Mouse (Mus musculus): Measurements from ENCODE around the gene Klk14.
"Not testable (repeated sequence)": the region's sequence is repeated elsewhere in the genome, so short reads cannot be mapped to it uniquely, and the experiment has no call there.

Gene Klk14

DNA sequence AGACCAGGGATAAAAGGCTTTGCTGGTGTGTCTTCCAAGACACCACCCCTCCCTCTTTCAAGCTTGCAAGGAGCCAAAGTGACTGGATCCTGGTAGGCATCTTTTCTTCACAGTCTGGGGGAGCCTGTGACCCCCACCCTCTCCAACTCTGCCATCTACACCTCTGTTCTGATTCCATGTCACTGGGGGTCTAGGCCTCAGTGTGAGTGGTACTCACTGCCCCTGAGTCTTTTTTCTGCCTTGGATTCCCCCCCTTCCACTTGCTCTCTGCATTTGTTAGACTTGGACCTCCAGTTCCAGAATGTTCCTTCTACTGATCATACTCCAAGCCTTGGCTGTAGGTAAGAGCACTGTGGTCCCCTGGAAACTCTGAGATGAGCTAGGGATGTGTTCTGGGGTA is at the start of gene Klk14:
Gene Klk14 (plus strand): TSS at position 301 of the 400 bp plus-strand sequence.
- no peak for DNase-seq (ENCODE audit: low spot score in 2 of 2)

DNA sequence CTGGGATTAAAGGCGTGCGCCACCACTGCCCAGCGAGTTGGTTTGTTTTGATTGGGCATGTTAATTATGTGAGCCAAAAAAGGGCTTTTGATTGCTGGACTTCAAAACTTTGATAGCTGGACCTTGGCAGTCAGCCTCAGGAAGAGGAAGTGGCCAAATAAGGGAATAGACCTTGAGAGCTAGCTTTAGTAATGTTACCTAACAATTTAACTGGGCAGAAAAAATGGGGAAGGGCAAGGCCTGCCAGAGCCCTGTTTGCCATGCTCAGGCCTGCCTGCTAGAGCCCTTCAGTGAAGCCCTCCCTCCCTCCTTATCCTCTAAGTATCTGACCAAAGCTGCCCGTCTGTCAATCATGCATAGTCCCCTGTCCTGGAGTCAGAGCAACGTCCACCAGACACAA is 47.6 kb upstream of the Klk14 start:
- DNase-seq (ENCODE audit: low spot score in 2 of 2): no peak

DNA sequence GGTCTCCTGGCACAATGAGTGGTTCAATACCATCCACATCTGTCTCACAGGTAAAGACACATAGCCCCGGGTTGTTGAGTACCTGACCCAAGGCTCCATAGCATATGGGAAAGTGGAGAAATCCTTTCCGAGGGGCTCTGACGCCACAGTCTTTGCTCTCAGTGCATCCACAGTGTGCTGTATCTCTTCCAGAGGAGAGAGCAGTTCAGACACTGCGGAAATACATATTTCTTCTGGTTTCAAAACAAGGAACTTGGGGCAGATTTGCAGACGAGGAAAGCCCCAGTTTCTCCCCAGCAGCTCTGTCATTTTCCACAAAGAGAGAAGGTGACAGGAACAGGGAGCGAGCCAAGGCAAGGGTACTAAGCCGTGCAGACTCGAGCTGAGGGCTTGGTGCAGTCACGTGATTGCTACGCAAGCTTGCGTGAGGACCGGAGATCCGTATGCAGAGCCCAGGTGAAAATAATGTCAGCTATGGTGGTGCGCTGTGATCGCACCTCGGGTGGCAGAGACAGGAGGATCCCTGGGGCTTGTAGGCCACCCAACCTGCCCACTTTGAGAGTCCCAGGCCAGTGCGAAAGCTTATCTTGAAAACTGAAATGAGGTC is 47.1 kb upstream of the Klk14 start:
- DNase-seq (ENCODE audit: low spot score in 2 of 2): no peak

DNA sequence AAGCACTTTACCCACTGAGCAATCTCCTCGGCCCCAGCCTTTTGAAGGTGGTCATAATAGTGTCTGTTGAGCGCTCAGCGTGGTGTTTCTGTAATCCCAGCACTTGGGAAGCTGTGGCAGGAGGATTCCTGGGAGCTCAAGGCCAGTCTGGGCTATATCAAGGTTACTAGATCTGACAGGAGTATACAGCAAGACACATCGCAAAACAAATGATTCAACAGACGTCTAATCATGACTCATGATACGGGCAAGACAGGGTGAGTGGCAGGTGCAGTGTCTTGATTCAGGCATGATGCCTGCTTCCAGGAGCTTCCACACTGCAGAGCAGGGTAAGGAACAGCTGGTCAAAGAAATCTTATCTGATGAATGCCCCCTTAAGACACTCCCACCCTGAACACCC is 37.5 kb upstream of the Klk14 start:
- DNase-seq (ENCODE audit: low spot score in 2 of 2): no peak

DNA sequence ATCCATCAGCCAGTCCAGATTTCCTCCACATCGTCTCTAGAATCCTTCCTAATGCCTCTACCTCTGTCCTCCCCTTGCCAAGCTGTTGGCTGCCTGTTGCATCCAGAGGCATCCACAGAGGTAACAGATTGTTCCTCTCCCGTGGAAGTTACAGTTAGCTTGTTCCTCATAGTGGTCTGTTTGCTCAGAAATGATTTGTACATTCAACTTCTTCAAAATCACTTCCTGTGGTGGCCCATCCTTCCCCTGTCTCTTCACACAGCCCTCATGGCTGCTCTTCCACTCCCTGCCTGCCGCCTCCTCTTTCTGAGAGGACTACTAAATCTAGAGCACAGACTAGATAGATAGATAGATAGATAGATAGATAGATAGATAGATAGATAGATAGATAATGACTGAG is 35.7 kb upstream of the Klk14 start:
- DNase-seq (ENCODE audit: low spot score in 2 of 2): no peak

DNA sequence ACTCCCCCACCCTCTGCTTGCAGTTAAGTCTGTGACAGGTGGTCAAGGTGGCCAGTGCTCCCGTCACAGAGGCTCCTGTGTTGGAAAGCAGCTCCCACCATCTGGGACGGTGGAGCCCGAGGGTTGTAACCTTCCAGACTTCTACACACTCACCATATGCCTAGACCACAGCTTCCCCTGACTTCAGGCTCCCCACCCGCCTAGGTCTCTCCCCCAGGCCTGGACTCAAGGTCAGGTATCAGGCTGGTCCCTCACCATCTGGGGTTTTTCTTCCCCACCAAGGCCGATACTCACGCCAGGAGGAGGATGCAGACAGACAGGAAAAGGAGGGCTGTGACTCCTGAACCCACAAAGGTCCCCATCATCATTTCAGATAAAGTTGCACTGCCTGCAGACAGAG is 34.0 kb upstream of the Klk14 start:
- no peak for DNase-seq (ENCODE audit: low spot score in 2 of 2)

DNA sequence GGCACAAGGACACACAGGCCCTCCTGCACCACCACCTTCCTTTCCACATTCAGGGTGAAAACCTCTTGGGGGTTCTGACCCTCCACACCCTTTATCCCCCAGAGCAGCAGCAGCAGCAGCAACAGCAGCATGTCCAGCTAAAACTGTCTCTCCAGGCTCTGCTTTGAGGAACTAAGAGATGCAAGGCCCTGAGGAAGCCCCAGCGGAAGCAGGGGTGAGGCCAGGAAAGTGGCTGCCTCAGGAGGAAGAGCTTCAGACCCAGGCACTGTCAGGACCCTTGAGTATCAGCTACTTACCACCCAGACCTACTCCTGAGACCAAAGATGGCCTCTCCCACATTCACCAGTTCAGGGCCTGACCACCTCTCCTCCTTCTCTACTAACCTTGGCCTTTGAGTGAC is 30.2 kb upstream of the Klk14 start, which contains the start of gene Siglece:
Gene Siglece (minus strand): TSS at position 160 of the 400 bp plus-strand sequence.
- DNase-seq (ENCODE audit: low spot score in 2 of 2): no peak

DNA sequence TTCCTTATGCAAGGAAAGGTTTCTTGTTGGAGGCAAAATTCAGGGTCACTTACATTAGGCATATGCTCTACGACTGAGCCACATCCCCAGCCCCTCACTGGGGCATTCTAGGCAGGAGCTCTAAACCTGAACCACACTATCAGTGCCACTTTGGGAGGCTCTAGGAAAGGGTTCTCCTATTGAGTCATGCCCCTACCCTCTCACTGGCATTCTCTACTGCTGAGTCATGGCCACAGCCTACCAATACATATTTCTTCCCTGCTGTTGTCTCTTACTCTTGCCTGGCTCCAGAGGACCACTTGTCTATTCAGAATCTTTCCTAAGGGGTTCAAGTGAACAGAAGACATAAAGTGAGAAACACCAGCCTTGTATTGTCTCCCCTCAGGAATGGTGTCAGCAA is 27.4 kb upstream of the Klk14 start:
- no peak for DNase-seq (ENCODE audit: low spot score in 2 of 2)

DNA sequence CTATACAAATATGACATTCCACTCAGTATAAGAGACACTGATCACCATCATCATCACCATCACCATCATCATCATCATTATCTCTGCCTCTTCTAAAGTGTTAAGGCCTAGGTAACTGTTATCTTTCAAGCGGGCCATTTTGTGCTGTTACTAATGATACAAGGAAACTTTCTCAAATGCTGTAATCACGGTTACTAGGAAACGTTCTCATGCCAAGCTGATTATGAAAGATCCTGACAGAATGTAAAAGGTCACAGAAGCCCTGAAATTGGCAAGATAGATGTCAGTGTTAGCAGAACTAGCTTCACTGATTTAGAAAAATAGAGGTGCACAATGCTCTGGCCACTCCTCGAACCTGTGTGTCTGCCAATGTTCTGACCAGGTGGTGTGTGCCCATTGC is 23.0 kb upstream of the Klk14 start:
- not testable (repeated sequence) for DNase-seq (ENCODE audit: low spot score in 2 of 2)

DNA sequence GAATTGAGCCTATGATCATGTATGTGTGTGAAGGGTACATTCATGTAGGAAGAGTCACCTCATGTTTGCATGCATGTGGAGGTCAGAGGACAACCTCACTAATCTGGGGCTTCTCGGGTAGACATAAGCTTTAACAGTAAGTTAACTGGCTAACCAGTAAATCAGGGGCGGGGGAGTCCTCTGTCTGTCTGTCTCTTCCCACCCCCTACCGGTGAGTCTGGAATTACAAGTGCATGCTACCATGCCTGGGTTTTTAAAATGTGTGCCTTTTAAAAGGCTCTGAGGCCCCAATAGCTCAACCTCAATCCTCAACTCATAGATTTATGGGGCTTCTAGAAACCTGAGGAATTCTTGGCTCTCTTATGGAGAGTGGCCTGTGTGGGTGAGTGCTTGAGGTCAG is 21.6 kb upstream of the Klk14 start:
- DNase-seq (ENCODE audit: low spot score in 2 of 2): peak in 1 of 2 experiments; percentile 27

DNA sequence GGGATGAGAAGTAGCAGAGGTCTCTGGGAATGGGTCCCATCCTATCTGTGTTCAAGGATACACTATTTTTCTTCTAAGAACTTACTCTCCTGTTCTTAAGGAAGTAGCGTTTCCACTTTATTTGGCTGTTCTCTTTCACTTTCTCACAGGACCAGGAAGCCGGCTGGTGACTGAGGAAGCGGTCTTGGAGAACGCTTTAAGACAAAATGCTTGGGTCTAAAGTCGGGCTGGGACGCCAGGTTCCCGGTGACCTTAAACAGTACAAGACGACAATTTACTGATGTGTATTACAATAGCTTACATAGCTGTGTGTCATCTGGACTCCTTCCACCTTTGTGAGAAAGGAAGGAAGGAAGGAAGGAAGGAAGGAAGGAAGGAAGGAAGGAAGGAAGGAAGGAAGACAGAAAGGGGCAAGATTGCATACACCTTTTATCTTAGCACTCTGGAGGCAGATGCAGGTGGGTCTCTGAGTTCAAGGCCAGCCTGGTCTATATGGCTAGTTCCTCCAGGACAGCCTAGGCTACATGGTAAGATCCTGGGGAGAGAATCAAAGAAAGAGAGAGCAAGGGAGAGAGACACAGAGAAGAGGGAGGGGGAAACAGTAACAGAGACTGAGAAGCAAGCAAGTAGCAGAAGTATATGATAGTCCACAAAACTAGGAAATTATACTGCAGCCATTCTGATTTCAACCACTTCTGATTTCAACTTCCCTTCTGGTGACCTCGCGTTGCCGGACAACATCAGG is 19.0 kb upstream of the Klk14 start:
- no peak for DNase-seq (ENCODE audit: low spot score in 2 of 2)

DNA sequence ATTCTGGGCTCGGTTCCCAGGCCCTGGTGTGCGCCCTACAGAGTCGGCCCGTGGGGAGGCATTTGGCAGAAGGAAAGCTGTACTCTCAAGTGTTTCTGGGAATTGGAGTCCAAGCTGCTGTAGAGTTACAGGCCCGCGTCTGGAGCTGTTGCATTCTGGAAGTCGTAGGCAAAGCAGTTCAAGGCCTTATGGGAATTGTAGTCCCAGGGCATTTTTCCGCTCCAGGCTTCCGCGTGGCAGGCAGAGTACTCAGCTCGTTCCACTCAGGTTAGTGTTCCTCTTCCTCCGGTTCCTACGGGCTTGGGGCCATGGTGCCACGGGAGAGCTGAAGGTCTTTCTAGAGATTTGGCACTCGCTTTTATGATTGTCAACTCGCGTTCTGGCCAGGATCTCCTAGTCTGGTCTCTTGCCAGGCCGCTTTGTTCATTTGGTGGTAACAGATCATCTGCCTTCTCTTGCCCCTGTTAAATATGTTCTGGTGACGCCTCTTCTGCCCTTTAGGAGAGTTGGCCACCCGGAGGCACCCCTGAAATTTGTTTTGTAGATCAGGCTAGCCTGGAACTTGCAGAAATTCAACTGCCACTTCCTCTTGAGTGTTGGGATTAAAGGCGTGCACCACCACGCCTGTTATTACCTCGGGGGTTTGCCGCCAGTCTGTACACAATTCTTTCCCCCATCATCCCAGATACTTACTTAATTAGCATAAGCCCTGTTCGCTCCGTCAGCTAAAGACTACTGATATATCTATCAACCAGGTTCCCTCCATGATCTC is 18.2 kb upstream of the Klk14 start, which contains the start of gene Ctu1:
Gene Ctu1 (plus strand): TSS at position 208 of the 772 bp plus-strand sequence.
- peak; percentile 72 to 78 for DNase-seq (ENCODE audit: low spot score in 2 of 2)

DNA sequence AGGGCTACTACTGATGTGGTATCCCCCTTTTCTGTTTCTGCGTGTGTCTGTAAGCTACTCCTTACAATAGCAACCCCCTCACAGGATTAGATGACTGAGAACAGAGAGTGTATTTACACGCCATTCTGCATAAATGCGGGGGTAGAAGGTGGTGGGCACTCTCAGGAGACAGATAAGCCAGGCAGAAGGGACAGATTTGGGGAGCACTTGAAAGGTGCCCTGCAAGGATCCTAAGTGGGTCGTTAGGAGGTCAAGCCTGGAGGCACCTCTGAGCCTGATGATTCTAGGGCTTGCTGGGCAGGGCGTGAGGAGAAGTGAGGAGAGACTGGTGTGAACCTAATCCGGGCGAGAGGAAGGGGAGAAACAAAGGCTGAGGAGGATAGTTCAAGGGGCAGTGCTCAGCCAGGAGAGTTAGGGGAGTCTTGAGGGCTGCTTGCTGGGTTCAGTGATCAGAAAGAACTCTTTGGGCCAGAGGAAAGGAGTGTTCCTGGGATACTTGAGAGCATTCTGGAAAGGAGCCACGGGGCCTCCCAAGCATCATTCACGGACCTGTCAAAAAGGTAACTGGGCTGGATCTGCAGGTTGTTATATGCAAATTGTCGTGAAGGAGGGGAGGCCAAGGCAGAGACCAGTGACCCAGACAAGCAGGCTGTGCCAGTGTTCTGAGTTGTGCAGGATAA is 17.5 kb upstream of the Klk14 start:
- DNase-seq (ENCODE audit: low spot score in 2 of 2): no peak

DNA sequence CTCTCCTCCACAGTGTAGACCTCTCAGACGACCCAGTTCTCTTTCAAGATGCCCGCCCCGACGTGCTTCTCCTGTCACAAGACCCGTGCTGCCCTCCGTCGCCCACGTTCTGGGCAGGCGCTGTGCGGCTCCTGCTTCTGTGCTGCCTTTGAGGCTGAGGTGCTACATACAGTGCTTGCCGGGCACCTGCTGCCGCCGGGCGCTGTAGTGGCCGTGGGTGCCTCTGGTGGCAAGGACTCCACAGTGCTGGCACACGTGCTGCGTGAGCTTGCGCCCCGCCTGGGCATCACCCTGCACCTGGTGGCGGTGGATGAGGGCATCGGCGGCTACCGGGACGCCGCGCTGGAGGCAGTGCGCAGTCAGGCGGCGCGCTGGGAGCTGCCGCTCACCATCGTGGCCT is 15.1 kb upstream of the Klk14 start:
- no peak for DNase-seq (ENCODE audit: low spot score in 2 of 2)

DNA sequence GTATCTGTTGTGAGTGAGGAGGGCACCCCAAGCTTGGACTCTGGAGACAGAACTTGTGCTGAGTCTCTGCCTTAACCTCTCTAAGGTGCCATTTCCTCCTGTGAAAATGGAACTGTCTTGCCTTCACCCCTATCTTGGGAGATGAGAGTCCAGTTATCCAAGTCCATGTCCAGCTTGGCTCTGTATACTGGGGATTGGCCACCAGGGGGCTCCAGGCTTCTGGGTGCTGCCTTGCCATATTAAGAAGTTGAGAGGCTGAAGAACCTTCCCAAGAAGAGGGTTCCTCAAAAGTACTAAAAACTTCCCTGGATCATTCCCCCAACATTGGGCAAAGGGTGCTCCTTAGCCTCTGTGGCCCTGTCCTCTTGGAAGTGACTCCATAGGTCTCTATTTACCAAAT is 11.7 kb upstream of the Klk14 start:
- DNase-seq (ENCODE audit: low spot score in 2 of 2): no peak

DNA sequence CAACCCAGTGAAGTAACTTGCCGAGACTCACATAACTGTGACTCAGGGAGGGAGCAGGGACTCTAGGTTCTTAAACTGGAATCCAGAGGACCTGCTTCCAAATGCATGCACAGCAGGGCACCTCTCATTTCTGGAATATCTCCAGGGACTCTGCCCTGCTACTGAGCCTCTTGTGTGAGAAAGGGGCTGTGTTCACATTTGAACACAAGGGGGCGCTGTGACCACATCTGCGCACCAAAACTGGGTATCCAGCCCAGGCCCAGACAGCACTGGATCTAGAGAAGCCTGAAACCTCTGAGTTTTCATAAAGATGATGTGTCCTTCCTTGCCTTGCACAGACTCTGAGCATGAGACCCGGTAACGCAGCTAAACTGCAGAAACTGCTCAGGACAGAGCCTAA is 9.3 kb upstream of the Klk14 start:
- peak; percentile 12 to 44 for DNase-seq (ENCODE audit: low spot score in 2 of 2)

DNA sequence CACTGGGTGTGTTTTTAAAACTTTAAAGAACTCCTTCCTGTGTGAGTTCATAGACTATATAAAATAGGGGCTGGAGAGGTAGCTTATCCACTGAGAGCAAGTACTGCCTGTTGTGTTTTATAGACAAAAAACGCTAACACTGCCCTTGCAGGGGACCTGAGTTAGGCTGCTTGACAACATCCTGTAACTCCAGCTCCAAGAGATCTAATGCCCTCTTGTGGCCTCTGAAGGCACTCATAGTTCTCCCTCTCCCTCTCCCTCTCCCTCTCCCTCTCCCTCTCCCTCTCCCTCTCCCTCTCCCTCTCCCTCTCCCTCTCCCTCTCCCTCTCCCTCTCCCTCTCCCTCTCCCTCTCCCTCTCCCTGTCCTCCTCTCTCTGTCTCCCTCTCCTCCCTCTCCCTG is 7.7 kb upstream of the Klk14 start:
- not testable (repeated sequence) for DNase-seq (ENCODE audit: low spot score in 2 of 2)

DNA sequence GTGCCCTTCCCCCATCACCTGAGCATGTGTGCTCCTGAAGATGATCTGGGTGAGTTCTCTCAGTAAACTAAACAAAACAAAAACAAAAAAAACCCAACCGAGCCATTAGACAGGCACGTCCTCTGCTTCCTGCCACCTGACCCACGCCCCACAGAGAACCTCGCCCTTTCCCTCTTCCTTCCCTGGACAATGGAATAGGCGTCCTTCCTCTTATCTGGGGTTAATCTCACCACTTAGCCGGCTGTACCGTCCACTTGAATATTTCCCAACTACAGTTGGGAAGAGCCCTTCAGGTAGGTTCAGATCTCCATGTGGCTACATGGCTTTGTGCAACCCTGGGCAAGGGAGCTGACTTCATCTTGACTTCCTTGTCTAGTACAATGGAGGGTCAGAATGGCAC is 5.1 kb upstream of the Klk14 start:
- DNase-seq (ENCODE audit: low spot score in 2 of 2): no peak

DNA sequence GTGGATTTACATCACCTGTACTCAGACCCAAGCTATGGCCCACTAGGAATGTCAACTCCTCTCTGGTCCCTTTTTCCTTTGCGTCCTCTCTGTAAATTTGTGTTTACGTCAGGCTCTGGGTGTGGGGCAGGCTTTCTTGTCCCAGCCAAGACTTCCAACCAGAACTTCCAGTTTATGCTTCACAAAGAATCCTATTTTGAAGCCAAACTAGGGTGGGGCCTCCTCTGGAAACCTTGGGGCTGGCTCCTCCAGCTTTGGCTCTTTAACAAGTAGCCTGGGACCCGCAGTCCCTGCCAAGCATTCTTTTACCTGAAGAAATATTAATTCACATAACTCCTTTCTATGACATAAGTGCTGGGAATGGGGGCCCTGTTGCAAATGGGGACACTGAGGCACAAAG is 19.8 kb downstream of the Klk14 start:
- DNase-seq (ENCODE audit: low spot score in 2 of 2): no peak

DNA sequence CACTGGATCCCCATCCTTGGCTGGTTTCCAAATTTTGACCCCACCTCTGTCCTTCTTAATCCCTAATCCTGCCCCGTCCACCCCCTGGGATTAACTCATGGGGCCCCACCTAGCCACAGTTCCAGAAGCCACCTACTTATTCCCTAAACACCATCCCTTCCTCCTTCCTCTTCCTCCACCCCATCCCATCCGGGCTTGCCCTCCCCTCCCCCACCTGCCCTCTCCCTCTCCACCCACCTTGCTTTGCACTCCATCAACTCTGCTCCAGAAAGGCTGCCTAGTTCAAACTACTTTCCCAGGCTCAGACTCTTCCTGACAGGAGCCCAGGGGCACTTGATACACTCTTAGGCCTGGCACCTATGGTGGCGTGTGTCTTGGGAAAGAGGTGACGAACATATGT is 22.0 kb downstream of the Klk14 start, which contains the start of gene Klk13:
Gene Klk13 (plus strand): TSS at position 301 of the 400 bp plus-strand sequence.
- no peak for DNase-seq (ENCODE audit: low spot score in 2 of 2)

DNA sequence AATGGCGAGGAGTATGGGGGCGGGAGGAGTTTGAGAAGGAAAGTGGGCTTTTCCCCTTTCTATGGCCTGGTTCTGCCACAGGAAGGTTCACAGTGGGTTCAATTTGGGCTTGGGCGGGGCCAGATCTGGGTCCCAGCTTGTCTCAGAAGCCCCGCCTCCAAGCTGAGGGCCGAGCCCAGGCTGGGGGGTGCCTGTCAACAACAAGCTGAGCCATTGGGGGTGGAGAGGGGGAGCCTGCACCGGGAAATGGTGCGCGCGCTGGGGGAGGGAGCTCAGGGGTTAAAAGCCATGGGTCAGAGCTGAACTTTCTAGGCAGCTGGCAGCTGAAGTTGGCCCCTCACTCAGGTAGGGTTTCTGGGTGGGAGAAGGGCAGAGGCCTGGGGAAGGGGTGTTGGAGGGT is 22.7 kb downstream of the Klk14 start:
- no peak for DNase-seq (ENCODE audit: low spot score in 2 of 2)

DNA sequence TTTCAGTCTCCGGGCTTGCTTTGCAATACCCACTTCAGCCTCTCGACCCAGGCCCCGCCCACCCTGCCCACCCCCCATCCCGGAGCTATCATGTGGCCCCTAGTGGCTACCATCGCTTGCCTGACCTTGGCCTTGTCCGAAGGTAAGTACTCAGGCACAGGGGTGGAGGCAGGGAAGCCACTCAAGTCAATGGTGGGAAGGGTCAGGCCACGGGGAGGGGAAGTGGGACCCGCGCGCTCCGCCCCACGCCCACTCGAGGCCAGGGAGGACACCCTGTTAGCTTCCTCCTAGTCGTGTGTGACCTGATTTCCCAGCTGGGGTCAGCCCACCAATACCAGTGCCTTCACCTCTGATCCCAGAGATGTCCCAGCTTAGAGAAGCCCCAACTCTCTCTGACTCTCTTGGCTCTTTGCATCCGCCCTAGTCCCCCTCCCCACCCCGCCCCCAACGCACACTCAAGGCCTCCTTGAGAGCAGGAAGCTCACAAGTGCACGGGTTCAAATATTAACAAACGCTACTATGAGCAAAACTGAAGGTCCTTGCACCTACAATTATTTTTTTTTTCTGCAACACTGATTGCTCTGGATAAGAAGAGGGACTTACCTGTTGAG is 23.6 kb downstream of the Klk14 start:
- no peak for DNase-seq (ENCODE audit: low spot score in 2 of 2)
